Mouse (Mus musculus) MN1 (cell line): ENCODE results near the gene Yaf2.
"Not testable (repeated sequence)": the region's sequence is repeated elsewhere in the genome, so short reads cannot be mapped to it uniquely, and the experiment has no call there.

Source experiments
- DNase-seq: peaks from one replicate; pipeline ENCODE4 v3.0.0-alpha.2; 2016; ENCODE audit warnings: low spot score

The Yaf2 gene

GRCm38 (mm10) chr15:93251553-93252250 is 85.0 kb downstream of the Yaf2 start:
- no peak for DNase-seq

GRCm38 (mm10) chr15:93243202-93243601 is 93.5 kb downstream of the Yaf2 start:
- no peak for DNase-seq

GRCm38 (mm10) chr15:93236456-93236855 is 100.3 kb downstream of the Yaf2 start:
- DNase-seq = not testable (repeated sequence)
